Mouse (Mus musculus): ENCODE measurements around the gene Defb7. TPM values are rescaled to one million over a fixed set of nuclear protein-coding genes. Genes with fewer than 3 reads are reported as not detected.

The Defb7 gene
- polyA plus RNA-seq (2014; fragmentation: Illumina TruSeq; extraction: RNeasy Lipid Tissue Mini Kit (QIAGEN cat#74804); ENCODE audit: low read depth, low replicate concordance), result not detected

DNA sequence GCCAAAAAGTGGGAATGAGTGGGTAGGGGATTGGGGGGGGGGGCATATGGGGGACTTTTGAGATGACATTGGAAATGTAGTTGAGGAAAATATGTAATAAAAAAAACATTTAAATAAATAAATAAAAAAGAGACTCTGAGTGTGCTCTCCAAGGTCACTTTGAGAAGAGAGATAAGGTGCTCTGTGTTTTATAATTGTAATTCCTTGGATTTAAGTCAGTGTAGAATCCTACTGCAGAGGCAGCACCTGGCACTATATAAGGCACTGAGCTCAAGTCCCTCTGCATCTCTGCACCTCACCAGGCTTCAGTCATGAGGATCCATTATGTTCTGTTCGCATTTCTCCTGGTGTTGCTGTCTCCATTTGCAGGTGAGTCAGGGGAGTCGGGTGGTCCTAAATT, at the start of gene Defb7:
TSS of gene Defb7 (plus strand) at position 301 of the 400 bp plus-strand sequence.

Other genes starting within 250 kb of the Defb7 start
- not detected for gene Defb5, start 247.5 kb upstream of the Defb7 start, polyA plus RNA-seq (2014; fragmentation: Illumina TruSeq; extraction: RNeasy Lipid Tissue Mini Kit (QIAGEN cat#74804); ENCODE audit: low read depth, low replicate concordance)
- not detected for gene Defb3, start 201.7 kb upstream of the Defb7 start, polyA plus RNA-seq (2014; fragmentation: Illumina TruSeq; extraction: RNeasy Lipid Tissue Mini Kit (QIAGEN cat#74804); ENCODE audit: low read depth, low replicate concordance)
- not detected for gene Defb8, start 47.5 kb upstream of the Defb7 start, polyA plus RNA-seq (2014; fragmentation: Illumina TruSeq; extraction: RNeasy Lipid Tissue Mini Kit (QIAGEN cat#74804); ENCODE audit: low read depth, low replicate concordance)
- gene 4930467E23Rik, start 234.5 kb downstream of the Defb7 start, polyA plus RNA-seq (2014; fragmentation: Illumina TruSeq; extraction: RNeasy Lipid Tissue Mini Kit (QIAGEN cat#74804); ENCODE audit: low read depth, low replicate concordance), result 0.47 TPM